Mouse (Mus musculus): ENCODE results near the gene Tor4a. TPM values are rescaled to one million over a fixed set of nuclear protein-coding genes. Genes with fewer than 3 reads are reported as not detected.

Gene Tor4a
- polyA plus RNA-seq, 1 experiment from 2014 or later = 7.7 TPM

GRCm38 (mm10) chr2:25171101-25171768 lies 25.5 kb downstream of the Tor4a start:
- H3K4me3 ChIP-seq = no peak overlapping the region
- no peaks in the 10 kb centered on the region for H3K36me3 ChIP-seq
- 76% methylated on average over 6 of the region's 6 CpGs for WGBS
- peaks cover 30% of the 10 kb centered on the region; the same call in 1 of the 2 replicates for H3K27me3 ChIP-seq (ENCODE audit: insufficient read depth, poor library complexity, severe bottlenecking)
- H3K27ac ChIP-seq = no peak overlapping the region
- no peak for DNase-seq (ENCODE audit: low spot score)
- peaks cover 57% of the 10 kb centered on the region for H3K4me1 ChIP-seq
- no peaks in the 10 kb centered on the region for H3K9me3 ChIP-seq

- DNase-seq (ENCODE audit: low spot score) = no peak
- 61% methylated on average over 10 of the region's 10 CpGs for WGBS
- H3K4me1 ChIP-seq = peaks cover 52% of the 10 kb centered on the region
Measured at GRCm38 (mm10) chr2:25170326-25171100, 26.2 kb downstream of the Tor4a start.

GRCm38 (mm10) chr2:25169778-25170177 lies 26.9 kb downstream of the Tor4a start:
- Histone ChIP-seq H3K9me3 (no peaks in the 10 kb centered on the region), H3K36me3 (no peaks in the 10 kb centered on the region), H3K27me3 (ENCODE audit: insufficient read depth, poor library complexity, severe bottlenecking) (peaks cover 24% of the 10 kb centered on the region; the same call in 1 of the 2 replicates), H3K4me1 (peaks cover 44% of the 10 kb centered on the region), H3K4me3 (no peak overlapping the region), H3K27ac (0 out of 2 replicates have a peak overlapping the region, but pooled peaks have one; percentile 54)
- WGBS = 37% methylated on average over 5 of the region's 5 CpGs
- no peak for DNase-seq (ENCODE audit: low spot score)

More at GRCm38 (mm10) chr2:25170326-25171100, 26.2 kb downstream of the Tor4a start:
- no peaks in the 10 kb centered on the region for H3K36me3 ChIP-seq
- H3K4me3 ChIP-seq = no peak overlapping the region
- H3K9me3 ChIP-seq = no peaks in the 10 kb centered on the region
- no peak overlapping the region for H3K27ac ChIP-seq
- H3K27me3 ChIP-seq (ENCODE audit: insufficient read depth, poor library complexity, severe bottlenecking) = peaks cover 25% of the 10 kb centered on the region; the same call in 1 of the 2 replicates

GRCm38 (mm10) chr2:25168665-25168978 lies 28.1 kb downstream of the Tor4a start:
- H3K4me1 ChIP-seq = peaks cover 51% of the 10 kb centered on the region
- no peak for DNase-seq (ENCODE audit: low spot score)
- WGBS = 6% methylated on average over 2 of the region's 2 CpGs
- H3K27me3 ChIP-seq (ENCODE audit: insufficient read depth, poor library complexity, severe bottlenecking) = peaks cover 27% of the 10 kb centered on the region
- H3K4me3 ChIP-seq = peak overlapping the region; percentile 66
- H3K36me3 ChIP-seq = no peaks in the 10 kb centered on the region
- H3K27ac ChIP-seq = peak overlapping the region; percentile 92
- no peaks in the 10 kb centered on the region for H3K9me3 ChIP-seq

GRCm38 (mm10) chr2:25167919-25168664 lies 28.6 kb downstream of the Tor4a start:
- Histone ChIP-seq H3K9me3 (no peaks in the 10 kb centered on the region), H3K36me3 (no peaks in the 10 kb centered on the region), H3K27me3 (ENCODE audit: insufficient read depth, poor library complexity, severe bottlenecking) (peaks cover 31% of the 10 kb centered on the region), H3K4me3 (peak overlapping the region; percentile 66), H3K27ac (peak overlapping the region; percentile 92), H3K4me1 (peaks cover 55% of the 10 kb centered on the region)
- peak; percentile 93 for DNase-seq (ENCODE audit: low spot score)
- WGBS = 2% methylated on average over 24 of the region's 41 CpGs

- Histone ChIP-seq H3K9me3 (no peaks in the 10 kb centered on the region), H3K27ac (peak overlapping the region; percentile 92), H3K27me3 (ENCODE audit: insufficient read depth, poor library complexity, severe bottlenecking) (peaks cover 28% of the 10 kb centered on the region), H3K36me3 (no peaks in the 10 kb centered on the region), H3K4me3 (peak overlapping the region; percentile 66), H3K4me1 (peaks cover 53% of the 10 kb centered on the region)
- 27% methylated on average over 4 of the region's 4 CpGs for WGBS
- DNase-seq (ENCODE audit: low spot score) = no peak
Measured at GRCm38 (mm10) chr2:25167481-25167880, 29.2 kb downstream of the Tor4a start.

GRCm38 (mm10) chr2:25157655-25158054 lies 39.0 kb downstream of the Tor4a start:
- 57% methylated on average over 2 of the region's 2 CpGs for WGBS
- Histone ChIP-seq H3K4me3 (no peak overlapping the region), H3K4me1 (0 out of 2 replicates have a peak, but pooled peaks cover 3% of the 10 kb centered on the region), H3K27me3 (ENCODE audit: insufficient read depth, poor library complexity, severe bottlenecking) (peaks cover 8% of the 10 kb centered on the region), H3K27ac (no peak overlapping the region), H3K9me3 (no peaks in the 10 kb centered on the region), H3K36me3 (no peaks in the 10 kb centered on the region)
- DNase-seq (ENCODE audit: low spot score) = no peak

- 34% methylated on average over 2 of the region's 2 CpGs for WGBS
- H3K9me3 ChIP-seq = no peaks in the 10 kb centered on the region
- no peak overlapping the region for H3K4me3 ChIP-seq
- no peaks in the 10 kb centered on the region for H3K36me3 ChIP-seq
- peaks cover 1% of the 10 kb centered on the region for H3K27me3 ChIP-seq (ENCODE audit: insufficient read depth, poor library complexity, severe bottlenecking)
- H3K4me1 ChIP-seq = peaks cover 8% of the 10 kb centered on the region; the same call in 1 of the 2 replicates
- no peak for DNase-seq (ENCODE audit: low spot score)
- no peak overlapping the region for H3K27ac ChIP-seq
Measured at GRCm38 (mm10) chr2:25156990-25157389, 39.7 kb downstream of the Tor4a start.

- Histone ChIP-seq H3K27me3 (ENCODE audit: insufficient read depth, poor library complexity, severe bottlenecking) (no peaks in the 10 kb centered on the region), H3K9me3 (no peaks in the 10 kb centered on the region), H3K4me3 (no peak overlapping the region), H3K4me1 (peaks cover 8% of the 10 kb centered on the region; the same call in 1 of the 2 replicates), H3K27ac (no peak overlapping the region), H3K36me3 (no peaks in the 10 kb centered on the region)
- no peak for DNase-seq (ENCODE audit: low spot score)
- WGBS = 80% methylated on average over 3 of the region's 3 CpGs
Measured at GRCm38 (mm10) chr2:25156177-25156576, 40.5 kb downstream of the Tor4a start.

- DNase-seq (ENCODE audit: low spot score) = no peak
- no peak overlapping the region for H3K27ac ChIP-seq
- 63% methylated on average over 4 of the region's 4 CpGs for WGBS
- H3K27me3 ChIP-seq (ENCODE audit: insufficient read depth, poor library complexity, severe bottlenecking) = no peaks in the 10 kb centered on the region
- H3K4me1 ChIP-seq = peaks cover 8% of the 10 kb centered on the region; the same call in 1 of the 2 replicates
- no peaks in the 10 kb centered on the region for H3K36me3 ChIP-seq
- no peak overlapping the region for H3K4me3 ChIP-seq
- H3K9me3 ChIP-seq = no peaks in the 10 kb centered on the region
Measured at GRCm38 (mm10) chr2:25151280-25151956, 45.3 kb downstream of the Tor4a start.

GRCm38 (mm10) chr2:25149643-25150042 lies 47.0 kb downstream of the Tor4a start:
- WGBS = 75% methylated on average over 2 of the region's 2 CpGs
- Histone ChIP-seq H3K9me3 (no peaks in the 10 kb centered on the region), H3K36me3 (no peaks in the 10 kb centered on the region), H3K4me1 (peaks cover 8% of the 10 kb centered on the region; the same call in 1 of the 2 replicates), H3K27me3 (ENCODE audit: insufficient read depth, poor library complexity, severe bottlenecking) (no peaks in the 10 kb centered on the region), H3K4me3 (no peak overlapping the region), H3K27ac (no peak overlapping the region)
- DNase-seq (ENCODE audit: low spot score) = peak; percentile 74

GRCm38 (mm10) chr2:25147892-25148291 lies 48.8 kb downstream of the Tor4a start:
- no peak for DNase-seq (ENCODE audit: low spot score)
- H3K9me3 ChIP-seq = no peaks in the 10 kb centered on the region
- no peaks in the 10 kb centered on the region for H3K36me3 ChIP-seq

More at GRCm38 (mm10) chr2:25147892-25148291, 48.8 kb downstream of the Tor4a start:
- no peaks in the 10 kb centered on the region for H3K27me3 ChIP-seq (ENCODE audit: insufficient read depth, poor library complexity, severe bottlenecking)
- no peak overlapping the region for H3K4me3 ChIP-seq
- WGBS = 77% methylated on average over 5 of the region's 5 CpGs
- peaks cover 7% of the 10 kb centered on the region; the same call in 1 of the 2 replicates for H3K4me1 ChIP-seq
- H3K27ac ChIP-seq = no peak overlapping the region
